Mouse (Mus musculus) left cerebral cortex, postnatal 25 days (tissue): ENCODE results near the gene Abhd16a. TPM values are rescaled to one million over a fixed set of nuclear protein-coding genes. Genes with fewer than 3 reads are reported as not detected.

ENCODE experiments used
- DNase-seq, 2 experiments: peaks; one replicate each; pipeline ENCODE4 v3.0.0; 2022; ENCODE audit warnings: low spot score in 2 of 2, mixed read lengths in 1 of 2
- intact Hi-C: fragments of 180-260 bp; cut with DNase I; formaldehyde crosslinking; loops from one replicate; pipeline ENCODE4 v1.15.1; 2025
- total RNA-seq, 2 experiments: library from RNA; stranded (reverse); gene quantifications; 2 replicates each; pipeline ENCODE4 v1.2.3; 2021

Gene Abhd16a
- total RNA-seq, 2 experiments from 2014 or later, result 107 to 109 TPM

- intact Hi-C loops, result loop anchor here (1.0 kb wide), 1 partner anchor 38 kb away; no protein-coding TSS in a partner anchor
- peak; percentile 59 to 71 for DNase-seq
Measured at GRCm38 (mm10) chr17:35058911-35059892, 29.9 kb upstream of the Abhd16a start, which contains the start of gene Ddah2. Gene Ddah2 (plus strand): TSS chr17:35059035.

DNA sequence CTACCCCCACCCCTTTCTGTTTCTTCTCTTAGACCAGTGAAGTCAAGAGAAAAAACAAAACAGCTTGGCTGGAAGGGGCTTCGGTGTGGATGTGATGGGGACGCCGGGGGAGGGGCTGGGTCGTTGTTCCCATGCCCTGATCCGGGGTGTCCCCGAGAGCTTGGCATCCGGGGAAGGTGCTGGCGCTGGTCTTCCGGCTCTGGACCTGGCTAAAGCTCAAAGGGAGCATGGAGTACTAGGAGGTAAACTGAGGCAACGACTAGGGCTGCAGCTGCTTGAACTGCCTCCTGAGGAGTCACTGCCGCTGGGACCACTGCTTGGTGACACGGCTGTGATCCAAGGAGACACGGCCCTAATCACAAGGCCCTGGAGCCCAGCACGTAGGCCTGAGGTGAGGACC lies 29.0 kb upstream of the Abhd16a start:
- intact Hi-C loops, result no loop called here
- DNase-seq, result no peak

- intact Hi-C loops, result no loop called here
- DNase-seq, result no peak
Measured at GRCm38 (mm10) chr17:35060737-35061297, 28.2 kb upstream of the Abhd16a start.

GRCm38 (mm10) chr17:35061299-35061698 lies 27.8 kb upstream of the Abhd16a start:
- intact Hi-C loops, result no loop called here
- DNase-seq, result no peak

DNA sequence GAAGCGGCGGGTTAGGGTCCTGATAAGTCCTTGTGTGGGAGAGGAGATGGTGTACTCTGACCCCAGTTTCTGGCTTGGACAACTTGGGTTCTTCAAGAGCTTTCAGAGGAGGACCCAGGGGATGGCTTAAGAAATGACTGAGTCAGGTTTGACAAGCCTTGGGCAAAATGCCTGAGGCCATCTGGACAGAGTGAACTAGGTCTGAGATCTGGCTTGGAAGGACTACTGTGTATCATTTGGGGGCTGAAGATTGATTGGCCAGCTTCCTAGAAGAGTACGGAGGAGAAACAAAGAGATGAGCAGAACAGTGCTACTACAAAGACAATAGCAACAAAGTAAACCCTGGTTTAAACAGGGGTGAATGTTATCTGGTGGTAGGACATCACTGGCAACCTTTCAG lies 25.6 kb upstream of the Abhd16a start:
- intact Hi-C loops, result no loop called here
- no peak for DNase-seq

DNA sequence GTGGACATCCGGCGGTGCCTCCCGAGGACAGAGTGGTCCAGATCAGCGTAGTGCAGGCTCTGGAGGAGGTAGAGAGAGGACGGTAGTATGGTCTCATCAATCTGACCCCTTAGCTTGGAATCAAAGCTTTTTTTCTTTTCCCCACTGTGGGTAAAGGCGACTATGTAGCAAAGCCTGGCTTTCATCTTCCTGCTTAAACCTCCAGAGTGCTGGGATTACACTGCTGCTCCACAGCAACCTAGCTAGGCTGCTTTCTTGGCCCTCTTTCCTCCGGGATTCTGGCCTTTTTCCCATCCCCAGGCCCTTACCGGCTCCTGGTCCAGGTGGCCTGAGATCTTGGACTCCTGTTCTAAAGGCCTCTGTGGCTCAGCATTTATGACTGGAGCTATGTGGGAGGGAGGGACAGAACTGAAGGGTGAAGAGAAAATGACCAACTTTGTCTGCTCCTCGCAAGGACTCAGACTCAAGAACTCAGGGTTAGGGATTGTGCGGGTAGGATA lies 24.6 kb upstream of the Abhd16a start:
- intact Hi-C loops, result no loop called here
- no peak for DNase-seq

DNA sequence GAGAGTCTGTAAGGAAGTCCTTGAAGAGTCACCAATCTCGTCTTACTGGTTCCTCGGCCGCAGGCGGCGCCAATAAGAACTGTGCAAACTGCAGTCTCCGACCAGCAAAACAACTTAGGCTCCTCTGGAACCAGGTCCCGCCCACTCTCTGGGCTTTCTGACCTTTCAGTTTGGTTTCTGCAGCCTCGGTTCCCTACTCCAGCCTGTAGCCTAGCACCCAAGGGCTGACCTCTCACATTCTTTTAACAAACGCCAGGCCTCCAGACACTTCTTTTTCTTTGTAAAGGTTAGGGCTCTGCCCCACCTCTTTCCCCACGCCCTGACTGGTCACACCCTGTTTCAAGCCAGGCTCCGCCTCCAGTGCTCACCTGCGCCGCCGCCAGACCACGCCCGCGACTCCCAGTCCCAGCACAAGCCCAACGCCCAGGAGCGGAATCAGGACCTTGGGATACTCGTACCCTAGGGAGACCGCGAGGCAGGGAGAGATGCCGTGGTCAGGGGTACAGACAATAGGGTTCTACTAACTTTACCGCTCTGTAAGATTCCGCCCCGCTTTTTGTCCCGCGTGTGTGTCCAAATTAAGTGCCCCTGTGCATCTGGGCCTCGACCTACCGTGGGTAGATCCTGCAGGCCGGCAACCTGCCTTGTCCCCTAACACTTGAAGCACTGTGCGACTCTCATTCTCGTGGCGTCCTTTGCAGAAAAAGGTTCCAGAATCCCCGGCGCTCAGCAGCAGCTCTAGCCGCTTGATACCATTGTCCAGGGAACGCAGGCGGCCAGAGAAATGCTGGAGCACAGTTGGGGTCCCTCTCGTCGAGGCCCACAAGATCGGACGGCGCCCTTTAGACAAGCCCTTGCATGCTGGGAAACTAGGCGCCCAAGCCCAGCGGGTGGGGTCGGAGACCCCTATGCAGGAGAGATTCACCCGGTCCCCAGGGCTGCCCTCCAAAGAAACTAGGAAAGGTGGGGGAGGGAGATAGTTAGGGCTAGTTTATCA lies 23.8 kb upstream of the Abhd16a start, which contains the start of gene Ly6g6c:
TSS of gene Ly6g6c (plus strand) at position 438 of the 997 bp plus-strand sequence.
- intact Hi-C loops, result no loop called here
- DNase-seq, result no peak

DNA sequence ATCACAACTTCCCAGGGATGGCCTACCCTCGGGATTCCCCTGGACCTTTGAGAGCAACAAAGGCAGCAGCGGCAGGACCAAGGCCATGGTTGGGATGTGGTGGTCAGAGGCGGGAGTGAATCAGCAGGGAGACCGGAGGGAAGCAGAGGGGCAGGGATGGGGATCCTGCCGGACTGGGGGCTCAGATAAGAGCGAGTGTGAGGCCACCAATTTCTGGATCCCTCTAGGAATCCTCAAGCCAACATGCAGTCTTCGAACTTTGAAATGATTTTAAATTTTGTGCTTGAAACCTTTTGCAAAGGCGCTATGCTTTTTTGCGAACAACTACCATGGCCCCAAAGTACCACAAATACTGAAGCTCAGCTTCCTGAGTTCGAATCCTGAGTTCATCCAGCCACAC lies 23.0 kb upstream of the Abhd16a start, which contains the start of gene Mpig6b:
TSS of gene Mpig6b (minus strand) at position 101 of the 400 bp plus-strand sequence.
- intact Hi-C loops, result no loop called here
- DNase-seq, result no peak

- intact Hi-C loops, result no loop called here
Measured at GRCm38 (mm10) chr17:35068213-35068914, 20.7 kb upstream of the Abhd16a start.

GRCm38 (mm10) chr17:35070556-35071229 lies 18.4 kb upstream of the Abhd16a start:
- peak in 1 of 2 experiments; percentile 43 for DNase-seq
- intact Hi-C loops, result no loop called here

More at GRCm38 (mm10) chr17:35068213-35068914, 20.7 kb upstream of the Abhd16a start:
- DNase-seq, result peak in 1 of 2 experiments; percentile 57

- DNase-seq, result no peak
- intact Hi-C loops, result no loop called here
Measured at GRCm38 (mm10) chr17:35071454-35071853, 17.6 kb upstream of the Abhd16a start.

- intact Hi-C loops, result no loop called here
- no peak for DNase-seq
Measured at GRCm38 (mm10) chr17:35074097-35074496, 15.0 kb upstream of the Abhd16a start.

DNA sequence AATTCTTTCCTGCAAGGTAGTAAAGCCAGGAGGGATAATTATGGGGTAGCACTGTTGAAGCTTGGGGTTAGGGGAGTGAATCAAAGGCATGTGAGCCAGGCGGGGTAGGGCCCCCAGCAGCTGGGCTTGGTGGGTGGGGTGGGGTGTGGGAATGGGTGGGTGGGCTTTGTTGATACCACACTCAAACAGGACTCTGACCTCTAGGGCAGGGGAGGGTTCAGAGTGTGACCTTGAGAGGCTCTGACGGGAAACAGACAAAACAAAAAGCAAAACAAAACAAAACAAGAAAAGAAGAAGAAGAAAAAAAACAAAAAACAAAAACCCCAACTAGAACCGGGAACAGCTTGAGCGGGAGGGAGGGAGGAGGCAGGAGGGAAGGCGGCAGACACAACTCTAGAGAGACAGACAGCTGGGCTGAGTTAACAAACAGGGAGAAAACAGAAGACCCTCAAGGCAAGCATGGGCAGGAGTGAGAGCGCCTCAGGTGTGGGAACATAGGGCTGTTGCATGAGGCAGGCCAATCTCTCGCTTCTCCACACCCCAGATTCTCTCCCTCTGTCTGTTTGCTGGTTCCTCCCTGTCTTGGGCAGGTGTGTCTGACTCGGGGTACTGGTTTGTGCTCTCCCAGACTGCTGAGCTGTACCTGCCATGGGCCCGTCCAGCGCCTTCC lies 12.4 kb upstream of the Abhd16a start, which contains the start of gene Ly6g6e:
TSS of gene Ly6g6e (plus strand) at position 396 of the 670 bp plus-strand sequence.
- intact Hi-C loops, result no loop called here

GRCm38 (mm10) chr17:35077285-35077684 lies 11.8 kb upstream of the Abhd16a start:
- intact Hi-C loops, result no loop called here
- no peak for DNase-seq

More for the DNA sequence above, 12.4 kb upstream of the Abhd16a start, which contains the start of gene Ly6g6e:
- DNase-seq, result no peak

DNA sequence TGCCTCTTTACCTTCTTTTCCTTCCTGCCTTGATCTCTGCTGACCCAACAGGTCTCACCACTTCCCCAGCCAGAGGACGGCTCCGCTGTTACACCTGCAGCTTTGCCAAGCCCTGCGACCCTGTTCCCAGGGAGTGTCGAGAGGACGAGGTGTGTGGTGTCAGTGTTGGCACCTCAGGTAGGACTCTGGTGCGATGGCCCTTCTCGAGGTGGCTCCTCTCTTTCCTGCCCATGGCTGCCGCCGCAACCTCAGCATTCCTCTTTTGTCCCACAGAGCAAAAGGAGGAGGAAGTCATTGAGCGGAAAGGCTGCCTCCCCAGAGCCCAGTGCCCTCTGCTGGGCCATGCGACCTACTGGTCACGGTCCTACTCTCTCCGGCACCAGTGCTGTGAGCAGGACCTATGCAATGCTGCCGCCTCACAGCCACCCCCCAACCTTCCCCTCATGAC lies 11.3 kb upstream of the Abhd16a start, which contains the start of gene Ly6g6d:
TSS of gene Ly6g6d (minus strand) at position 280 of the 448 bp plus-strand sequence.
- intact Hi-C loops, result no loop called here
- DNase-seq, result no peak

GRCm38 (mm10) chr17:35079778-35080177 lies 9.3 kb upstream of the Abhd16a start:
- intact Hi-C loops, result no loop called here
- DNase-seq, result no peak

GRCm38 (mm10) chr17:35080248-35080647 lies 8.8 kb upstream of the Abhd16a start:
- intact Hi-C loops, result no loop called here
- no peak for DNase-seq
